Mouse (Mus musculus) urinary bladder, postnatal 36 days (tissue): Measurements from ENCODE around the gene Negr1.

Source experiments
- DNase-seq, 2 experiments: peaks; one replicate each; pipeline ENCODE4 v3.0.0; 2022; ENCODE audit warnings: low spot score in 2 of 2, mixed read lengths in 1 of 2

The Negr1 gene

DNA sequence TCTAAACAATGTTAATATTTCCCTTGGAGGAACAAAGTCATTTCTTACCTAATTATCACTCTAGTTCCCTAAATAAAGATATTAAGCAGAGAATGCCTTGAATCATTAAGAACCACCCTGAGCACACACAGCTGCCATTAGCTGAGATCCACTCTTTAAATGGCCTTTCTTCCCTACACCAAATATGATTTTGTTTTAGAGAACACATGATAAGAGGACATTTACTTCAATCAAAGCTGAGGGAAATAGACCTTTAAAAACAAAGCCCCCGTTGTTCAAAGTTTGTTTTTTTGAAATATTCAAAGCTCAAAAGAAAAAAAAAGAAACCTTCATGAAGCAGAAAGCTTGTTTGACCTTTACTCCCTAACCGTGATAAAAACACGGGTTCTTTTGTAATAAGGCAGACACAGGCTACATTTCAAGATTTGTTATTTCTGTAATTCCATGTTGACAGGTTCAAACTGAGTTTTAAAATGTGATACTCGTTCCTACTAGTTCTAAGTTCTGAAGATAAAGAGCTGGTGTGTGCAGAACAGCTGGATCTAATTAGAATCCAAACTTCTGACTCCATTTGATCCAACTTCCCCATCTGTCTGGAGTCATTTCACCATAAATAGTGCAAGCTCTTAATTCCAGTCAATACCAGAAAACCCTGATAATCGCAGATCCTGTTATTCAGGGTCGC is 544.1 kb downstream of the Negr1 start:
- no peak for DNase-seq

DNA sequence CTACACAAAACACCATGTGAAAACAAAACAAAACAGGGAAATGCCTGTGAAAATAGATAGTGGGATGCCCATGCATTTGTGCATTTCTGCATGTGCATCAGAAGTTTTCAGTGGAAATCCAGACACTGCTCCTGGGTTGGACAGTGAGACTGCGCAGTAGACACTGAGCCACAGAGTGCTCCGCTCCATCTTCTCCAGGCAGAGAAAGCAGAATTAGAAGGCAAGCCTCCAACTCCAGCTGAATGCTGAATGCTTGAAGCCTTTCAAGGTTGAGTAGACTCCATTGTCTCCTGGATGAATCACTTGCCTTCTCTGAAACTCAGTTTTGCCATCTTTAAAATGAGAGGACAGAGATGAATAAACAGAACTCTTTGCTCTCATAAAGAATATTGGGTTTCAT is 546.6 kb downstream of the Negr1 start:
- no peak for DNase-seq

DNA sequence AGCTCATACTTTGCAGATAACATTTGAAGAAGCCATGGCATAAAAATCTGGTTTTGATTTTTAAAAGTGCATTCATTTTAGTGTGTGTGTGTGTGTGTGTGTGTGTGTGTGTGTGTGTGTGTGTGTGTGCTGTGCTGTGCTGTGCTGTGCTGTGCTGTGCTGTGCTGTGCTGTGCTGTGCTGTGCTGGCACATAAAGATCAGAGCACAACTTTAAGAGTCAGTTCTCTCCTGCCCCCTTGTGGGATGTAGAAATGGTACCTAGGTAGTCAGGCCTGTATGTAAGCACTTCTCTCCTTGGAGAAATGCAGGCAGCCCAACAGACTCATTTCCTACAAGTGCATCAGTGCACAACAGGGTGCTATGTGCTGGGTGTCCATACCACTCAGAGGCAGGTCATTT is 547.7 kb downstream of the Negr1 start:
- DNase-seq, result peak; percentile 3 to 18

DNA sequence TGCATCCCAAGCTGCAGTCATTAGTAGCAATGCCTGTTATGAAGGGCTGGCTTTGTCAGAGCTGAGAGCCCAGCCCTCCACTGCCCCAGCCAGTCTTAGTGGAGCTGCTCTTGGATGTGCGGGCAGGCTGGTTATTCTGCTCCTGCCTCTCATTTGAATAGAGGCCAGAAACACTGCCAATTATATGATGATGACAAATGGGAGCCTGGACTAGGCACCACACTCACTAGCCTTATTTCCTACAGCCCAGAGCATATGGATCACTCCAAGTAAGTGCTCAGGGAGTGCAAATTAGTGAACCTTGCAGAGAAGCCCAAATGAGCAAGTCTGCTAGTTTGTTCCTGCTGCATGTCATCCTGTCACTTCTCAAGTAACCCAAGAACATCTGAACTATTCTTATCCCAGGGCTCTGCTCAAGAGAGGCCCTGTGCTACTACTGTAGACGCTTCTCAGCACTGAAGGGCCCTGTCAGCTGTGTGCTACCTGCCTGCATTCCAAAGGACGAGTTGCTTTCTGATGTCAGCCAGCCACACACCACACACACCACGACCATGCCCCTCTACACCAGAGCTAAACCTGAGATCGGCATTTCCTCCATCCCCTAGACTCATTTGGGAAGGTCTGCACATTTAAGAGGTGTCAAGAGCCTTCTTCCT is 553.6 kb downstream of the Negr1 start:
- DNase-seq, result no peak

DNA sequence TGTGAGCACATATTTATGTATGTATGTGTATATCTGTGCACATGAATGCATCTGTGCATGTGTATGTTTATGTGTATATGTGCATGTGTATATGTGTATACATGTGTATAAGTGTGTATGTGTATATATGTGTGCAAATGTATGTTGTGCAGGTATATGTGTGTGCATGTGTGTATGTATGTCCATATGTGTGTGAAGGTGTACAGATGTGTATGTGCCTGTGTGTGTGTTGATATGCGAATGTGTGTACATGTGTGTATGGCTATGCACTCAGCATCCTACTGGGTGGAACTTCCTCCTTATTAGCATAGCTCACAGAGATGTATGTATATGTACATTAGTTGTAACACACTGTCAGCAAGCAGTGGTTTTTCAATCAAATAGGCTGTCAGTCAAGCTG is 554.4 kb downstream of the Negr1 start:
- no peak for DNase-seq

DNA sequence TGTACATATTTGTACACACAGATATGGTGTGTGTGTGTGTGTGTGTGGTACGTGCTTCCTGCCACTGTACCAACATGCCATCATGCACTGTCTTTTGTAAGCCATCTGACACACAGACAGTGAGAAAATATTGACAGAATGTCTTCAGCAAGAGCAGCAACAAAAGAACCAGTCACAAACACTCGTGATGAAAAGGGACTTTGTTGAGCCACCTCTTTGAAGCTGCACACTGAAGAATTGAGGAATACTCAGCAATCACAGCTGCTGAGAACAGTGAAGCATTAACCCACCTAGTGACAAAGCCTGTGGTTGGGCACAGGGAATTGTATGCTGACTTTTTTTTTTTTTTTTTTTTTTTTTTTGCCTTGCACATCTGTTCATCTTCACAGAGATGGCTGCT is 558.3 kb downstream of the Negr1 start:
- DNase-seq, result no peak

DNA sequence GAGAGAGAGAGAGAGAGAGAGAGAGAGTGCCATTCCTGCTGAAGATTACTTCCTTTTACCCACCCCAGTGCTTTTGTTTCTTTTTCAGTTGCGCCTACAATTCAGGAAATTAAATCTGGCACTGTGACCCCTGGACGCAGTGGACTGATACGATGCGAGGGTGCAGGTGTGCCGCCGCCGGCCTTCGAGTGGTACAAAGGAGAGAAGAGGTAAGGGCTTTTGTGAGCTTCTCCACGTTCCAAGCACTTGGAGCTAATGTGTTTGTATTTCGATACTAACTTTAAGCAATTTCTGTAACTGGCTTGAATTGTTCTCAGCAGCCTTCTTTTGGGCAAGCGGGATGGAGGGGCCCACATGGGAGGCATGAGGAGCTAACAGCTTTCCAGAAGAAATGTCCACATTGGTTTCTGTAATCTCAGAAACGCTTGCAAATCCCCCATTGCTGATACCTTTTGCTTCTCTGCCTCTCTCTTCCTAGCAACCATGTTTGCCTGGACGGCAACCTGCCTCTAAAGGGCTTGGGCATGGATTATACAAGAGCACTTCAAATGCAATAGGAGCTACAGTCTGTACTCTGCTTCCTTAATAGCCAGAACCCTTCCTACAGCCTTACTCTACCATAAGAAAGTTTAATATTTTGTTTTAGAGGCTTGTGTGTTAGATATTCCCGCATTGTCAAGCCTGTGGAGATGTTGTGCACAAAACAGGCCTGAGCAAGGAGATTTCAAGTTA is 584.7 kb downstream of the Negr1 start:
- DNase-seq, result no peak

DNA sequence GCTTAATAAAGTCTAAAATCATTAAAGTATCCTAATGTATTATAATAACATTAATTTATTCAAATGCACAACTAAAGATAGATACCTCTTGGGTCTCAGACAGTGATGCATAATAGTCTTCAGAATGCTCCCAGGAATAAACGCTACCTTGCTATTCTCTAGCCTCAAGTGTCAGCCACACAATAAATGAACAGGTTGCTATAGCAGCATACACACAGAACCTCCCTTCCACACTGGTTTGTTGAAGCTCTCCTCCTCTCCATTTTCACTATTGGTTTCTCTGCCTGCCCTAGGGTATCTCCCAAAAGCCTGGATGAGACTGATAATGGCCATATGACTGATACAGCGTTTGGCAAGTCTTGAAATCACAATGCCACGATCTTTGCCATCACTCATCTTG is 593.3 kb downstream of the Negr1 start:
- DNase-seq, result no peak

DNA sequence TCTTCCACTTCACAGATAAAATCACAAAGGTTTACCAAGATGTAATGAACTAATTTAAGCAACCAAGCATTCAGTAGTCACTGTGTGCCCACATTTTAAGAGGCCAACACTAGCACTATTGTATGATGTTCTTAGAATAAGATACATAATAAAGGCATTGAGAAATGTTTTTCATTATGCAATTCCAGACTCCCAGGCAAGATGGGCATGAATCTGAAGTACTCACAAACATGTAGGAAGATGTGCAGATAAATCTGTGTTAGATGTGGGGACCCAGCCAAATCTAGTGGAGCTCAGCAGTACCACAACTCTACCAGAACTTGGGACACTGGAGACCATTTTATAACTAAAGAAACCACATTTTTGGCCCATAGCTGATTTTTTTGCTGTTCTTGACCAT is 593.9 kb downstream of the Negr1 start:
- no peak for DNase-seq

DNA sequence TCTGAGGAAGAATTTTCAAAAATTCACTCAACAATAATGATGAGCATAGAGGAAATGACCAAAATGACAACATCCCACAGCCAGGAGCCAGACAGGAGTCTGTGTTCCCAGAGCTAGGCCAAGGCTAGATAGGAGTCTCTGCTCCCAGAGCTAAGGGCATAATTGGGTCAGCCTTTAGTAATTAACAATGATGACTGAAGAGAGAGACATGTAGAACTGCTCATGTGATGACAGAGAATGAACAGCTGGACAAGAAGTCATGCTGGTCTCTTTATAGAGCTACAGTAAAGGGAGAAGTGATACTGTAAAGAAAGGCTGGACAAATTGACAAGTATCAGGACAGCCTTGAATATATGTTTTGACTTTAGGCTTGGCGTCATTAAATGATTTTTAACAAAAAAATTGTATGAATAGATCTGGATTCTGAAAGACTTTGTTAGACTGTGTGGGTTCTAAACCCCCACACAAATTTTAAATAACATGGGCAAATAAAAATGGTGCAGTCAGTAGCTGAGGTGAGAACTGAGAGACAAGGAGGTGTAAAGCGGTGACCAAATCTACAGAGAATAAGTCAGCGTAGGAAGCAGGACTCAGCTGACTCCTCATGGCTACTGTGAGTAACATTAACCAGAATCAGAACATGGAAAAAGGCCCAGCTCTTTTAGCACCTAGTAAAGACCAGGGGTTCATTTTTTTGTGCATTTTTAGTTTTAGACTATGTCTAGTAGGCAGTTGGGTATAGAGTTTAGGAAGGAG is 603.4 kb downstream of the Negr1 start:
- DNase-seq, result no peak

DNA sequence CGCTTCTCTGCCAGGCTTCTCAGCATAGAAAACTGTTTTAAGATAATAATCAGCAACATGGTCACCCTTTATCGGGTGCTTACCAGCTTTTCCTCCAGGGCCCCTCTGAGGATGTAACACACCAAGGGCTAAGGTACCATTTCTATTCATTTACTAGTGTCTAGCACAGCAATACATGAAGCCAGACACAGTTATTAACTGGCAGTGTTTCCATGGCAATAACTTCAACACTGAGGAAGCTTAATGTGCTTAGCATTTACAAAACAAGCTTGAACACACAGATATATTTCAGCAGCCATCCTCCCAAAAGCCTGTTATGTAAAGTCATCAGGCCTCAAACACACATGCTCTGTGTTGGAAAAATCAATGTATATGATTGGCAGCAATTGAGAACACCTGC is 620.4 kb downstream of the Negr1 start:
- DNase-seq, result no peak

DNA sequence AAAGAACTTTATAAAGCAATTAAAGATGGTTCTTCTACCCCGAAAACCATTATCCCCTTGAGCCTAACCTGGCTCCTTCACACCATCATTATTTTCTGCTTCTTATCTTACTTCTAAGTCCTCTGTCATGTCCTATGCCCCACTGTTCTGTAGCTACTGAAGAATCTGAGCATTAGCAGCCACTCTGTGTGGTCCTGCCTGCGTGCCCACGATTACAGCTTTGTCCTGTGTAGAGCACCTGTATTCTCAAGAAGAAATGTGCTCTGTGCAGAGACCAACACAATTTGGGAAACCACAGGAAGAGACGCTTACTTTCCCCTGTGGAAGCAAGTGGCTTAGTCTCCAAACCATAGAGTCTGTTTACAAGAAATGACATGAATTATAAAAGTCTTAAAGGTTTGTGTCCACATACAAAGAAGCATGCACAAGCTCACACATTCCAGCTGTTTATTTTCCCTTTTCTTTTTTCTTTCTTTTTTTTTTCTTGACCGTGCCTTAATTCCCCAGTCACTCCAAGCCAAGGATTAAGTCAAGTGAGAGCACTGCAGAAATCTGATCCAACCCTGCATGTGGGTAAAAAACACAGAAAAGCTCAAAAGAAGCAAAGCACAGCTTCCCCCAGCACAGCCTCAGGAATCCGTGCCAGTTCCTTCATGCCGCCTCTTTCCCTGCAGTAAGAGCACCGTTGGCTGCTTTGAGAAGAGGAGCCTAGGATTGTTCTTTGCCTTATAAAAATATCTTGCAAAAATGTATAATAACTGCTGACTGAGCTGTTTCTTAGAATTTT is 627.5 kb downstream of the Negr1 start:
- DNase-seq, result no peak

DNA sequence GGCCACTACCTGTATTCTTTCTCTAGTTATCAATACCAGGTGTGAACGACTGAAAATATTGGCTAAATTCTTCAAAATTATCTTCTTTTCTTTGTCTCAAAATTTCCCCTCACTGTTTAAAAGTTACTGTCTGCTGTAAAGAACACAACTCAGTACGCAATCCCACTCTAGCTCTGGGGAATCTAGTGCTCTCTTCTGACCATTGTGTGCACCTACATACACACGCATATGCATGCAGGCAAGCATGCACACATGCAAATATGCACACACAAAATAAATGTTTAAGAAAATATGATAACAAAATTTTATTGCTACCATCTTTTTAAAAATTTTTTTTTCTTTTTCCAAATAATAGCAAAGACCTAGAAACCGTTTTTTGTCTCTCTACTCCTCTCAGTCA is 628.2 kb downstream of the Negr1 start:
- no peak for DNase-seq

DNA sequence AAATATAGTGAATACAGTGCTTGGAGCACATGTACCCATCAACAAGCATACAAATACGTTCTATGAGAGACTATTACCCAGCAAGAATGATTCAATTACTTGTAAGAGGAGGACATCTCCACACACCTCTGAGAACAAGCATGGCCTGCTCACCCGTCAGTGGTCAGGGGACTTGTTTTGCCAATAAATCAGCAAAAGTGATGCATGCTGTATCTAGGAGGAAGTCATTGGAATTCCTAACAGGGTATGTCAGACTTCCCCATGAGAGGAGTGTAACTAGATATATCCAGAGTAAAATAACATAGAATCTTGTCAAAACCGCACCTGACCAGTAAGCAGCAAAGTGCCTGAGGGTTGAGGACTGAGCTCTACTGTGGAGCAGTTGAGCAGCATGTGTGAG is 629.0 kb downstream of the Negr1 start:
- no peak for DNase-seq

DNA sequence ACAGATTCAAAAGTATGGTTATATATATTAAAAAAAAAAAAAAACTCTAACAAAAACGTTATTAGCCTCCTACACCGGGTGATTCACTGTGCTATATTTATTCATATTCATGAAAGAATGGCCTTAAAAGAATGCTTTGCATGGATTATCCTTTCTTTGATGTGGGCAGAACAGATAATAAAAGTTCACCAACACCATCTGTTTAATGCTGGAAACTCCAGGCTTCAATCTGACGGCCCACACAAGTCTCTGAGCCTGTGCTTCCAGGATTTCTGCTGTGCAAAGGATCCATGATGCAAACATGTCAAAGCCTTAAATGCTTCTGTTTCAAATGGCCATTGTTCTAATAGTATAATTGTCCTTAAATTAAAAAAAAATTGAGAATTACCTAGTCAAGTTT is 630.4 kb downstream of the Negr1 start:
- DNase-seq, result no peak

DNA sequence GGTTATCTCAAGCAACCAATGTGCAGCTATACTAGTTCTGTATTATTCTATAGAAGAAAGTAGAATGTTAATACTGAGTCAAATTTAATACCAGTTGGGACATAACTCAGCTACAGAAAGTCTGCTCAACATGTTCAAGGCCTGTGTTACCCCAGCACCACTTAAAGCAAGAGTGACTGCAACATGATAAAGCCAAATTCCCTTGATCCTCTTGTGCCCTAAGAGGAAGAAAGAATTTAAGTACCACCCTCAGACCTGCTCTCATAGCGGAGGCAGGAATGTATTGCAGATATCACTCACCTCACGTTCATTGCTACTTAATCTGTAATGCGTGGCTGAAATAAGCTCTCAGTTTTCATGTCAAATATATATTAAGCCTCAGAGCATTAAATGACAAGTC is 631.5 kb downstream of the Negr1 start:
- DNase-seq, result no peak

DNA sequence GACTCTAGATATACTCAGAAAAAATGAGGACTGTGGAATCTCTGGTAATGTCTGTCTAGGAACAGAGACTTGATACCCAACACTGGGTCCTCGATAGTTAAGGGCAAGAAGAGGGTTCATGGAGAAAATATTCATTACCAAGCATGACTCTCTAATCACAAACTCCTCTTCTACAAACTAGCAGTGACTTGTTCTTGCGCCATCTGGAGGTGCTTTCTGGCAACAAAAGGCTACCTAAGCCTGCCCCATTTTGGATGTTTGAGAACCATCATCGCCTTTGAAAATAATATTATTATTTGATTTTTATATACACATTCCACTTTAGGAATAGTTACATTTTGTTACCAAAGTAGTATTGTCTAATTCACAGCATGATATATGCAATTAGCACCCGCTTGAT is 637.1 kb downstream of the Negr1 start:
- DNase-seq, result no peak

DNA sequence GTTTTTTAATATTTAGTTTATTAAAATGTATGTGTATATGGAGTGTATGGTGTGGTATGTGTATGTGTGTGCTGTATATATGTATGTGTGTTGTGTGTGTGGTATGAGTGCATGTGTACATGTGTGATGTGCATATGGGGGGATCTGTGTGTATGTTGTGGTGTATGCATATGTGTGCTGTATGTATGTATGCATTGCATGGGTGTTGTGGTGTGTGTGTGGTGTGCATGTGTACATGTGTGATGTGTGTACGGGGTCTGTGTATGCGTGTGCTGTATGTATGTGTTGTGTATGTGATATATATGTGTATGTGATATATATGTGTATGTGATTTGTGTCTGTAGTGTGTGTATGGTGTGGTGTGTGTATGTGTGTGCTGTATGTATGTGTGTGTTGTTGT is 640.1 kb downstream of the Negr1 start:
- DNase-seq, result no peak

DNA sequence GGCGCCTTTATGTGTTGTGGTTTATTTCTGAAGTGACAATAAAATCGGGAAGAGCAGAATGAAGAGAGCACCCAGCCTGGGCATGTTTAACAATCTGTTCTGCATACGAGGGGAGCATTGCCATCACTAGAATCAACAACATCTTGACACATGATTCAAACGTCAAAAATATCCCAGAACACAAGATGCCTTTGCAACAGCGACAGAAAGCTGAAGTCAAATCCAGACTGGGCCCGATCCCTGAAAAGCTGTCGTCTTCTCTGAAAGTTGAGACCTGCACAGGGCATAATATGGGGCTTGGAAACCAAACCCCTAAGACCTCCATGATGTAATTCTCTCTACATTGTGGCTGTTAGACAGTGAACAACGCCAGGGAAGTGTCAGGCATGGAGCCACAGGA is 642.0 kb downstream of the Negr1 start:
- DNase-seq, result no peak

DNA sequence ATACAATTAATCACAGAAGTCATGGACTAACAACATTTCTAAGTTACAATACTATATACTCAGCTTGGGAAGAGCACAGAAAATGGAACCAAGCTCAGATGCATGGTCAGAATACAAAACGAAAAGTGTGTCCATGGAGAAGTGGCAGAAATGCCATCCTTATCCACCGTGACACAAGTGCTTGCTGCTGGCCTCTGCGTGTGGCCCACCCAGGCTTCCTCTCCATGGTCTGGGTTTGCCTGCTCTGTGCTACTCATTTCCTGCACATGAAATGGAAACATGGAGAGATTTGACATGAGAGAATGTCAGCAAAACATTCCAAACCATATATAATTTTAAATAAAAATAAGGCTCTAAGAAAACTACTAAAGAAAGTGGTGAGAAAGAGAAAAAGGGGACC is 645.2 kb downstream of the Negr1 start:
- no peak for DNase-seq

DNA sequence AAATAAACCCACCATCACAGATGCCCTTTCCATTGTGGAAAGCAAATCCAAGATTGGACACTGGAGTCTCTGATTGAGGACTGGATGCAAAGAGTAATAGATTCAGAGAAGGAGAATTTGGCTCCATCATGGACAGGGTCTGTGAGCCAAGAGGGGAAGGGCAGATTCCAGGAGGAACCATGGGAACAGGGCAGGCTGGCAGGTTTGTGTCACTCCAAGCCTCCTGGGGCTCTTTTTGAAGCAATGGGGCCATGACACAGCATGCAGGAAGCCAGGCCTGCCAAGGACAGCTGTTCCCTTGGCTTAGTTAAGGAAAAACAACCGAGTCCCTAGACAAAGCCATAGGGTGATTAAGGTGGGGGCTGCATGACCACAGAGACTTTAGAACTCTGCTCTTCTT is 647.4 kb downstream of the Negr1 start:
- DNase-seq, result peak in 1 of 2 experiments; percentile 4

DNA sequence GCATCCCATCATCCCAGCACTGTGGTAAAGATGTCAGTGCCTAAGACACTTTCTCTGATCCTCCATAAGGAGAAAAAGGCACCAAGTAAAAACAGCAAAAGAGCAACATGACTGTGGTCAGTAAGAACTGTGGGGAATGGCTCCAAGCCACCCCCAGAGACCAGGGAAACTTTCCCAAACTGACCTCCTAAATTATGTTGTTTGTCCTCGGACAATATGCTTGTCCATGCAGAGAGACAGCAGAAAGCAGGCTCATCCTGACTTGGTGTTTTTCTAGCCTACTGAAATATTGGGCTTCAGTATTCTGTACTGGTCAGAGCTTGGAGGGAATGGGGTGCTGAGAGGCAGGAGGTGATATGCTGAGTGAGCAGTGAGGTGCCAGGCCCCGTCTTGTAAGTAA is 647.8 kb downstream of the Negr1 start:
- no peak for DNase-seq
